In the genomic region with DNA sequence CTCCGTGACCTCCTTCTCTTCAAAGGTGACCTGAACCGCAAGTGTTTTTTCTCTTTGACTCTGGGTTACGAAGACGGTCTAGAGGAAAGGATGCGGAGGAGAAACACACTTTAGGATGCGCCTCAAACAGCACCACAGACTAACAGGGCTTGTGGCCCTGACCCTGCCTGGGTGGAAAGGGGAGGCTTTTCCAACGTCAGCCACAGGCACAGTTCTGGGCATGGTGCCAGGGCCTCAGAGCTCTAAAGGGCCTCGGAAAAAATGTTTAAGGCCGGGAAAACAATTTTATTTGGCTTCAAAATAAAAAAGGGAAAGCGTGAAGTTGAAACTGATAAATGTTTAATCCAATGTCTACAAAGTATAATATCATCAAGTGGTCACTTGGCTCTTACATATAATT, we compare ENCODE assay signal across 9 mouse cellular contexts.
DNase-seq lines count a peak whose midpoint lies in the region; ATAC-seq lines count a peak whose summit lies in the region.
"Had no signal": no experiment of that assay in that cellular context is flagged by ENCODE, and none has a peak within 500 bp of the region (broad histone marks: within the 10 kb centered on the region; RNA-seq: fewer than 3 reads in every experiment).

No protein-coding gene starts in this region.

- intact Hi-C loops in gastrocnemius, postnatal 14 days (cut with DNase I; ENCODE audit: low total_unique reads), result no loop called here

- DNase-seq in gastrocnemius, postnatal 14 days, result peak; percentile 35
- DNase-seq in gastrocnemius, adult 8-10 months (ENCODE audit: low spot score in 2 of 2), result no peak
- DNase-seq in retina, postnatal 1 day, result peak; percentile 67
- DNase-seq in retina, embryonic 14.5 days (ENCODE audit: low spot score), result no peak
- peak; percentile 90 for DNase-seq in kidney, postnatal 10 days
- peak; percentile 85 for DNase-seq in testis, postnatal 10 days (ENCODE audit: low spot score)
- no peak for DNase-seq in layer of hippocampus, adult 18-20 months (ENCODE audit: low spot score in 2 of 2)

- no peak for ATAC-seq in erythroid progenitor cell, adult 5-6 weeks (replicated peaks; ENCODE audit: low FRiP score, poor library complexity, severe bottlenecking)
- ATAC-seq: CD4-positive, CD25-positive, alpha-beta regulatory T cell, adult 4 months had no signal

Comparison
In these comparisons a context has a peak if more than half of its experiments do, and no peak if none do; other contexts are left out.
1. DNase-seq: peak in gastrocnemius, postnatal 14 days (single experiment), retina, postnatal 1 day (single experiment), kidney, postnatal 10 days (single experiment) and testis, postnatal 10 days (single experiment); none in gastrocnemius, adult 8-10 months (0 of 2), retina, embryonic 14.5 days (single experiment) and layer of hippocampus, adult 18-20 months (0 of 2).